Mouse (Mus musculus) neutrophil, adult 83 days (primary cell): ENCODE data around the gene Phtf1. TPM values are rescaled to one million over a fixed set of nuclear protein-coding genes. Genes with fewer than 3 reads are reported as not detected.

Experiments
- total RNA-seq, 2 experiments: library from RNA; stranded (reverse); gene quantifications; one replicate each; pipeline ENCODE4 v1.2.4; 2023

The Phtf1 gene
- 10 to 100 TPM; 10.3 to 11.2 TPM for total RNA-seq

DNA sequence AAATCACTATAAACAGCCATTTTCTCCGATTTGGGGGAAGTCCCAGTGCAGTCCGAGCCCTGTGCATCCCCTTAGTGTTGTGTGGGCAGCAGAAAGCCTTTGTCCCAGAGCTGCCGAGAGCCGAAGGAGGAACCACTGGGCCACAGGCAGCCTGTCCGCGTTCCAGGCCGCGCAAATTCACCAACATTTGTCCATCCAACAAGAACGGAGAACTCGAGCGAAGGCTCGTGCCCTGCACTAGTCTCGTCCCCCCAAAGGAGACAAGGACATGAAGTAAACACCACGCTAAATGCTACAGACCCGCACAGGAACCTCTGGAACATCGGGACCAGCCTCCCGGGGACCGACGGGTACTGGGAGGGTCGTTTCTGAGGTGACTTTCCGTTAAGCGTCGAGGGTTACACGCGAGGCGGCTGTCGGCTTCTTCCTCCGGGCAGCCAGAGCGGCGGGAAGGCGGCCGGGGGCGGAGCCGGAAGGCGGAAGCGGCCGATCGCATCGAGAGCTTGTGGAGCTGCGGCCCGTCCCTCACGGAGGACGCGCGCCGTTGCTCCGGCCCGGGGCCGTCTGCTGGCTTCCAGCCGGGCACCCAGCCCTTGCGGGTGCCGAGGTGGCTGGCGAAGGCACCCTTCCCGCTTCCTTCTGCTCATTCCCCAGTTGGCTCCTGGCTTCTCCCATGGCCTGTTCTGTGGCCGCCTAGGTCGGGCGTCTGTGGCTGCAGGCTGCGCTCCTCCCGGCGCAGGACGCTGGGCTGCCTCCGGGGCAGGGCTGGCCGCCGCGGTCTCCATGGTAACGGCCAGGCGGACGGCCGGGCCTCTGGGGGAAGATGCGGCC is at the start of gene Phtf1:
Phtf1 (plus strand) TSS at position 250 of the 831 bp plus-strand sequence.

Other genes with a start within 250 kb of the Phtf1 start
- 1 to 10 TPM; 4.7 to 6.1 TPM for gene Olfml3, start 230.1 kb upstream of the Phtf1 start, total RNA-seq
- not detected for gene Gm10964, start 228.7 kb upstream of the Phtf1 start, total RNA-seq
- gene Hipk1, start 176.5 kb upstream of the Phtf1 start, total RNA-seq: 100 to 1,000 TPM; 377 to 417 TPM
- 10 to 100 TPM; 51.9 to 71.4 TPM for gene Dclre1b, start 158.7 kb upstream of the Phtf1 start, total RNA-seq
- 10 to 100 TPM; 17.3 to 18.5 TPM for gene Ap4b1, start 158.6 kb upstream of the Phtf1 start, total RNA-seq
- under 1 TPM; 0.39 to 0.64 TPM for gene Gm43064, start 158.5 kb upstream of the Phtf1 start, total RNA-seq
- 1 to 10 TPM; 1.7 to 4.3 TPM for gene Bcl2l15, start 135.5 kb upstream of the Phtf1 start, total RNA-seq
- 10 to 100 TPM; 59.9 to 62.3 TPM for gene Ptpn22, start 108.3 kb upstream of the Phtf1 start, total RNA-seq
- gene Rsbn1, start 54.0 kb upstream of the Phtf1 start, total RNA-seq: 10 to 100 TPM; 19.5 to 21.8 TPM